Mouse (Mus musculus) cerebellum, postnatal 14 days (tissue): ENCODE results near the gene Pik3ap1.

Experiments used
- DNase-seq, 2 experiments: peaks; one replicate each; pipeline ENCODE4 v3.0.0; 2021; ENCODE audit warnings: mixed read lengths in 2 of 2

The Pik3ap1 gene

GRCm38 (mm10) chr19:41279724-41280244, 105.1 kb downstream of the Pik3ap1 start:
- no peak for DNase-seq

GRCm38 (mm10) chr19:41278606-41279005, 106.3 kb downstream of the Pik3ap1 start:
- DNase-seq: no peak

- DNase-seq: no peak
Observed at GRCm38 (mm10) chr19:41275588-41275987, 109.3 kb downstream of the Pik3ap1 start.

DNA sequence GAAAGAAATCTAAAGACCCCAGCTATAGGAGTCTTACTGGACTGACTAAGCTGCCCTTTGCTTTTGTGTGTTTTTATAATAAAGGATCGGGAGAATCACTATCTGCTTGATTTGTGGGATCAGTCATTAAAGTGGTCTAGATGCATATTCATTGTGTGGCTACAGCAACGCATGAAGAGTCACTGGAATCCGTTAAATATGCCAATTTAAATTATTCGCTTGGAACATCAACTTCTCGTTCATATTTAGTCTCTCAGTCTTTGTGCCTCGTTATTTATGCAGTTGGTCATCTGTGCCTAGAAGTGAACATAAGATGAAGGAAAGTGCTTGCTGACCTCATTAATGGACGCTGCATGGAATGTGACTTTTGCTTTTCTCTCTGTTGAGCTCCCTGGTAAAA, 114.0 kb downstream of the Pik3ap1 start:
- DNase-seq: no peak

DNA sequence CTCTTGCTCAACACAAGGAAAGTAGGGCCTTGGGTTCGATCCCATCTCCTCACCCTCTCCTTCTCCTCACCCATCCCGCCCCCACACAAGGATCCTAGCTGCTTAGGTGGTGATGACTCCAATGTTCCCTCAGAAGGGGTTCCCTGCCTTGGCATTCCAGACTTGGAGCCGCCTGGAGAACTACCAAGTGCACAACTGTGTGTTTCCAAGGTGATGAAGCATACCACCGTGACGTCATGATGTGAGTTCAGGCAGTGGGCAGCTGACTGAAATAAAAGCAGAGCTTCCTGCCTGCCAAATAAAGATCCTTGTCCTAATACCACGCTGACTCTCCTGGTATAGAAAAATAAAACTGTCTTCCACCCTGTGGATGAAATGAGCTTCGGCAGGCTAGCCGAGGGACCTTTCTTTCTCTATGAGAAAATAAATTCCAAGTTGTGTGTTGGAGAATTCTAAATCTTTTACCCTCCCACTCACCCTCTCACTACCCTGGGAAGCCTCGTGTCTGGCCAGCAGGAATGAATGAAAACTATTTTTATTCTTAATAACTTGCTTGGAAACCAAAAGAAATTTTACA, 114.7 kb downstream of the Pik3ap1 start:
- DNase-seq: no peak

GRCm38 (mm10) chr19:41266251-41266901, 118.5 kb downstream of the Pik3ap1 start:
- no peak for DNase-seq

- peak; percentile 20 to 33 for DNase-seq
Observed at GRCm38 (mm10) chr19:41264331-41264799, 120.5 kb downstream of the Pik3ap1 start.

GRCm38 (mm10) chr19:41263630-41264295, 121.1 kb downstream of the Pik3ap1 start, which contains the start of gene Tm9sf3:
Gene Tm9sf3, minus strand, starts transcription at chr19:41263997.
- peak; percentile 91 to 93 for DNase-seq

GRCm38 (mm10) chr19:41262712-41263629, 121.9 kb downstream of the Pik3ap1 start:
- peak; percentile 69 to 74 for DNase-seq

DNA sequence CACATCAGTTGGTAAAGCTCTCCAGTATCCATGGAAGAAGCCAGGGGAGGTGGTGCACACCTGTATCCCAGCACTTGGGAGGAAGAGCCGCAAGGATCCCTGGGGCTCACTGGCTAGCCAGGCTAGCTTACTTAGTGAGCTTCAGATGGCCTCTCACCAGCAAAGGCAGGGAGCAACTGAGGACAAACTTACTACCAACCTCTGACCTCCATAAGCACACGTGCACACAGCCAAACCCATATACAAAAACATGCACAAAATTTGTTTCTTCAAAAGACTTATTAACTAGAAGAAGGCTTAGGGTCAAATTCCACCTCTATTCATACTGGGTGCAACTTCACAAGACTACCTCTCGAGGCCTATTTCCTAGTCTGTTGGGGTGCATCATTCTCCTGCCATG, 124.2 kb downstream of the Pik3ap1 start:
- DNase-seq: no peak

DNA sequence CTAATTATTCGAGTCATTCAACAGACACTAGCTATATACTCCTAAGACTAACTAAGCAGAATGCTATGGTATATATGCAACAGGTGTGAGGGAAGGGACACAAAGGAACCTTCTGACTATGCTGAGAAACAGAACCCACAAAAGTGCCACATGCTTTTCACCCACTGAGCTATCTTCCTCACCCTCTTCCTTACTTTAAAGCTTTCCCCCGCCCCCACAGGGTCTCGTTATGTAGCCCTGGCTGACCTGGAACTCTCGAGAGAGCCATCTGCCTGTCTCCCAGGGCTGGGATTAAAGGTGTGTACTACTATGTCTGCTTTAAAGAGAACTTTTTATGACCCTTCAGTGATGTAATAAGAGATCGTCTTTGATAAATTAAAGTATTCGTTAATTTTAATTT, 125.6 kb downstream of the Pik3ap1 start:
- DNase-seq: no peak

GRCm38 (mm10) chr19:41258707-41259106, 126.2 kb downstream of the Pik3ap1 start:
- DNase-seq: peak; percentile 35 to 63

DNA sequence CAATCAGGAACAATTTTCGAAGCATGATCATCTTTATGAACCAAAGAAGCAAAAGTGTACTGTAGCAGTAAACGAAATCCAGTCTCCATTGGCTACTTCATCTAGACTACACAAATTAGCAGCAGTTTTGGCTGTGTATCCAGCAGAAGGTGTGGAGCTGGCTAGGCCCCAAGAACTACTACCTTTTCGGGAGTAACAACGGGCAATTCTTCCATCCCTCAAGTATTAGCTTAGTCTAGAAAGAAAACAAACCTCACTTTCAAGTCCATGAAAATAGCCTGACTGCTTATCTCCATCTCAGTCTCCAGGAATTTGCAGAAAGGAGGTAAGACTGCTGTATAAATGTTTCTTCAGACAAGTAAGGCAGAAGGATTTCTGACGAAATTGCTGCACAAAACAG, 130.3 kb downstream of the Pik3ap1 start:
- no peak for DNase-seq

DNA sequence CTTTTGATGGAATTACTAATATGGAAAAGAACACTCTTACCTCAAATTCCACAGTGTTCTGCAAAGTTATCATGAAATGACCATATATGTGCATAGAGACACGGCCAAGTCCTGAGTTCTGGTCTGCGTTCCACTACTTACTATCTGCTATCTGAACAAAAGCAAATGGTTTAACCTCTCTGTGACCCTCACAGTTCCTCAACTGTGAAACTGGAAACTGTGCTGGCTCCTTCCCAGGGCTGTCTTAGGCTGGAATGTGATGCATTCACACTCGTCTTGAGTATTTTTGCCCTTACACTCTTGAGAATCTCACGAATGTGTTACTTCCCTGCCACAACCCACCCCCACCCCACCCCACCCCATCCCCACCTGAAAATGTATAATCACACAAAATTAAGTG, 135.9 kb downstream of the Pik3ap1 start:
- DNase-seq: no peak

DNA sequence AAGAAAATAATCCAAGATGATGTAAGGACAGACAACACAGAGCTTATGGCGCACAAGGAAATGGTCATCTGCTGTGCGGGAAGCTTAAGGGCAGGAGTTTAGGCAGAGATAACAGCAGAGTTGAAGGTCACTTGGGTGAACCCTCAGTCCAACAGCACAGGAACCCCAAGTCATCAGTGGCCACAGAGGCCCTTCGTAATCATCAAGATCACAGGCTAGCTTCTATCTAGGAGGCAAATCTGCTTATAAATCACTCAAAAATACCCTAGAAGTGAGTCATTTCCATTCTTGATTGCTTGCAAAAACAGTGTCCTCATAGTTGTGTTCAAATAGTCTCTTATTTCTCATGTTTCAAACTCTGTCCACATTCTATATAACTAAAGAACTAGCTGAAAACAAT, 136.6 kb downstream of the Pik3ap1 start:
- no peak for DNase-seq

DNA sequence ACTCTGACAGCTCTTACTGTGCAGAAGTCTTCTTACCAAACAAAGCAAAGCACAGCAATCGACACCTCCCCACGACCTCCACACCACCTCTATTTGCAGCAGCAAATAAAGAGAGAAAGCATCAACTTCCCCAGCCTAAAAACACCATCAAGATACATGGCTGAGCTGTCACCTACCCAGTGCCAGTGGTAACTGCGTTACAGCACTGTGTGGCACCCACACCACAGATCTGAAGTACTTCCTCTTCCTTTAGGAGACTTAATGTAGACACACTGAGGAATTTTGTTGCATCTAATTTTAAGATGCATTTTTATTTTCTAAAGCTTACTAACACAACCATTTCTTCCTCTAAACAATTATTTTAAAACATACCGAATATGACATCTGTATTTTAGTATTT, 138.6 kb downstream of the Pik3ap1 start:
- no peak for DNase-seq

DNA sequence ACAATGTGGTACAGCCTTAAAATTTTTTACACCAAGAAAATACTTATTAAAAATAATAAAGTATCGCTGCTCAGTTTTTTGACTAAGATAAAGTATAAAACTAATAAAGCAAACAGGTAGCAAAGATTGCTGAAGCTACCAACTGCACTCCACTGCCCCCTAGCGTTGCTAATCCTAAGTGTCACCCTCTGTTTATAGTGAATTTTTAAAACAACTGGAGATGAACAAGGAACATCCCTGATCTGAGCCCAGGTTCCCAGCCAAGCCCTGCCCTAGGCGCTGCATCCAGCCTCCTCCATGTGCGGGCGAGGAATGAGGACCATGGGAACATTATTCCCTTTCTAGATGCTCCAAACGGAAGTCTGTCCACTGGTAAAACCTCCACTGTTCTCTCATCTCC, 140.3 kb downstream of the Pik3ap1 start:
- peak; percentile 71 to 80 for DNase-seq

DNA sequence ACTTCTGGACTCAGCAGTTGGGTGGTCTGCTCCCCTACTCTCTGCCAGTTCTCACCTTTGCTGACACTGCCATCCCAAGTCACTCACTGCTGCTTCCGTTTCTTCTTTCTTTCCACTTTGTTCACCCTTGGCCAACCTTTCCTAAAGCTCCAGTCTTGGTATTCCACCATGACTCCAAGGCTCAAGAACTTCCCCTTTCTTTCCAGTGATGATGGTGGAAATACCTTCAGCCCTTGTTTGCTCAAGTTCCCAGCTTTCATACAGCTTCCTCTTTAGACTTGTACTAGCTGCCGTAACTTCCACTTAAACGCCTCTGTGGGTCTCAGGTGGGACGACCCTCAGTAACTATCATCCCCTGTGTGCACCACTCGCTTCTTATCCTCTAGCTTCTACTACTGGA, 142.9 kb downstream of the Pik3ap1 start:
- no peak for DNase-seq

DNA sequence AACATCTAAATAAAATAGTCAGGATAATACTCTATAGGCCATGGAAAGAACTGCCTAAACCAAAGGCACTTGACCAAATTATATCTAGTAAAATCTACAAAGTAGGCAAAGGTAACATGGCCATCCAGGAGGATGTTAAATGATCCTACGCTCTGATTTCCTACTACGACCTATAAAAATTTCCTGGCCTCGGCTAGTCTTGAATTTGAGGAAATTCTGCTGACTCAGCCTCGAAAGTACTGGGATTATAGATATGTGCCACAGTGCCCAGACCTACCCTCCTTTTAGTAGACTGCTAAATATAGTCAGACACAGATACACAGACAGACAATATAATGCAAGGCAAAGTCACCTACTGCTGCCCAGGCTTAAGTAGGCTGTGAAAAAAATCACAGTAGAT, 151.2 kb downstream of the Pik3ap1 start:
- DNase-seq: no peak
